Mouse (Mus musculus) heart, embryonic 11.5 days (tissue): ENCODE results near the gene Zc3hc1. TPM values are rescaled to one million over a fixed set of nuclear protein-coding genes. Genes with fewer than 3 reads are reported as not detected.
A peak's percentile ranks its signal among the peaks of the same experiment; 100 is the strongest.

Experiments
- ATAC-seq: fragments of 200-750 bp; cut with Nextera tagmentation; replicated peaks from 2 replicates; pipeline ENCODE4 v1.8.0; 2017; ENCODE audit warnings: moderate library complexity; ENCODE audit not compliant: insufficient number of reproducible peaks, low FRiP score, low TSS enrichment
- H3K27ac ChIP-seq: fragments of 300-500 bp; sonication (generic); 2 replicates; pipeline ENCODE4 v1.5.1; 2014; ENCODE audit warnings: mild to moderate bottlenecking, low read depth, low read length
- H3K27me3 ChIP-seq: fragments of 300-500 bp; sonication (generic); 2 replicates; pipeline ENCODE4 v1.6.1; 2014; ENCODE audit warnings: mild to moderate bottlenecking, low read length, mixed read lengths; ENCODE audit not compliant: control insufficient read depth, insufficient read depth
- H3K36me3 ChIP-seq: fragments of 300-500 bp; sonication (generic); 2 replicates; pipeline ENCODE4 v1.6.1; 2014; ENCODE audit warnings: mild to moderate bottlenecking, low read length, moderate library complexity, mixed read lengths; ENCODE audit not compliant: control insufficient read depth, insufficient read depth
- H3K4me1 ChIP-seq: fragments of 300-500 bp; sonication (generic); 2 replicates; pipeline ENCODE4 v1.6.1; 2014; ENCODE audit warnings: low read length; ENCODE audit not compliant: control insufficient read depth, insufficient read depth
- H3K4me2 ChIP-seq: fragments of 300-500 bp; sonication (generic); 2 replicates; pipeline ENCODE4 v1.6.1; 2014; ENCODE audit warnings: mild to moderate bottlenecking, moderate library complexity
- H3K4me3 ChIP-seq: fragments of 300-500 bp; sonication (generic); 2 replicates; pipeline ENCODE4 v1.5.1; 2014; ENCODE audit warnings: low read depth, low read length
- H3K9ac ChIP-seq: fragments of 300-500 bp; sonication (generic); 2 replicates; pipeline ENCODE4 v1.6.1; 2014; ENCODE audit warnings: mild to moderate bottlenecking, low read depth, low read length, moderate library complexity
- H3K9me3 ChIP-seq: fragments of 300-500 bp; sonication (generic); replicated peaks from 2 replicates; pipeline ENCODE4 v1.6.1; 2016; ENCODE audit warnings: low read length; ENCODE audit not compliant: control insufficient read depth
- WGBS: fragments of 180-500 bp; shearing (Covaris S2); extraction: QIAGEN DNeasy Blood & Tissue Kit; methylation state at CpG from one replicate; pipeline ENCODE4 v1.1.7; 2014; ENCODE audit not compliant: insufficient replicate concordance; 5-methylcytosine and 5-hydroxymethylcytosine counted together
- polyA plus RNA-seq: library from polyadenylated mRNA; unstranded; fragments of >200 nt; fragmentation: Nextera tagmentation; extraction: Ambion mirVana; gene quantifications from 2 replicates; pipeline ENCODE4 v1.2.1, GENCODE M21; 2014

The Zc3hc1 gene
- polyA plus RNA-seq, 1 experiment from 2014 or later: 54.6 TPM

DNA sequence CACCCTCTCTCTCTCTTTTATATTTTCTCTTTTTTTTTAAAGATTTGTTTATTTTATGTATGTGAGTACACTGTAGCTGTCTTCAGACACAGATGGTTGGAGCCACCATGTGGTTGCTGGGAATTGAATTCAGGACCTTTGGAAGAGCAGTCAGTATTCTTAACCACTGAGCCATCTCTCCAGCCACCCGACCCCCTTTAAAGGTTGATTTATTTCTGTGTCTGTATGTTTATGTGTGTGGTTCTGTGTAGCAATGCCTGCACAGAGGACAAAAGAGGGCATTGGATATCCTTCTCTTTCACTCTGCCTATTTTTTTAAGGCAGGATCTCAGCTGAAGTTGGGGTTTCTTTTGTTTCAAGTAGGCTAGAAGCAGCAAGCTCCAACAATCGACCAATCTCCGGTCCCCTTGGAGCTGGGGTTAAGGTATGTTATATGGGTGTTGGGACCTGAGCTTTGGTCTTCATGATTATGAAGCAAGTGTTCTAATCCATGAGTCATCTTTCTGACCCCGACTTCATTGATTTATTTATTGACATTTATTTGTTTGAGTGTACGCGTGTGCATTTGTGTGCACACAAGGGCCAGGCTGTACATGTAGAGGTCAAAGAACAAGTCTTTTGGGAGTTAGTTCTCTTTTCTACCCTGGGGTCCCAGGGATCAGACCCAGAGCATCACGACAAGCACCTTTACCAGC, 18.7 kb upstream of the Zc3hc1 start:
- Histone ChIP-seq H3K4me1 (no peaks in the 10 kb centered on the region), H3K4me2 (no peak overlapping the region), H3K4me3 (no peak overlapping the region), H3K9ac (no peak overlapping the region), H3K27me3 (no peaks in the 10 kb centered on the region), H3K36me3 (no peaks in the 10 kb centered on the region), H3K27ac (no peak overlapping the region), H3K9me3 (no peaks in the 10 kb centered on the region)
- WGBS: 90% methylated on average over 7 of the region's 7 CpGs
- no peak for ATAC-seq

DNA sequence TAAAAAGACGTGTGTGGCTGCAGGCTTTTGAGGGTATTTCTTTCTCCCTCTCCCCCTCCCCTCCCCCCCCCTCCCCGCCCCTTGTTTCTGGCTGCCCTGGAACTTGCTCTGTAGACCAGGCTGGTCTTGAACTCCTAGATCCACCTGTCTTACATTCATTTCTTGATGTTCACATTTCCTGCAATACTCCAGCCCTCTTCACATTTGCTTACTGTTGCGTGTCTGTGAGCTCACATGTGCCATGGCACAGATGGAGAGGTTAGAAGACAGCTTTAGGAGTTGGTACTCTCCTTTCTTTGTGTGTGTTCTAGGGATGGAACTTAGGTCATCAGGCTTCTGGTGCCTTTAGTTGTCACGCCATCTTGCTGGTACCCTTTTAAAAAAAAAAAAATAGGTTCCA, 17.4 kb upstream of the Zc3hc1 start:
- no peak for ATAC-seq
- Histone ChIP-seq H3K4me3 (no peak overlapping the region), H3K4me2 (no peak overlapping the region), H3K9me3 (no peaks in the 10 kb centered on the region), H3K36me3 (no peaks in the 10 kb centered on the region), H3K27ac (no peak overlapping the region), H3K4me1 (no peaks in the 10 kb centered on the region), H3K9ac (no peak overlapping the region), H3K27me3 (no peaks in the 10 kb centered on the region)
- 79% methylated on average over 4 of the region's 4 CpGs for WGBS

DNA sequence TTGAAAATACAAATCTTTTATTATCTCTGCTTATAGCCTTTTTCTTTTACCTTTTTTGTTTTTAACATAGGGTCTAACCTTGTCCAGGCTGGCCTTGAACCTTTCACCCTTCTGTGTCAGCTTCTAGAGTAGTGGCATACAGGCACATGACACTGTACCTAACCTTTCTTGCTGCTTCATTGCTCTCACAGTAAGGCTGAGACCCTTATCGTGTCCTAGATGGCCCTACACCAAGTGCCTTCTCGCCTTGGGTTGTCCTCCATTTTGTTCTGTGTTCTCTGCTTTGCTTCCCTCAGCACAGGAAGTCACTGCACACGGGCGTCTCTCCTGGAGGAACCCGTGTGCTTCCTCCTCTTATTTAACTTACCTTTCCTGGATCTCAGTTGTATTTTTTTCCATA, 13.8 kb upstream of the Zc3hc1 start:
- Histone ChIP-seq H3K4me1 (no peaks in the 10 kb centered on the region), H3K9ac (no peak overlapping the region), H3K27me3 (no peaks in the 10 kb centered on the region), H3K27ac (no peak overlapping the region), H3K36me3 (no peaks in the 10 kb centered on the region), H3K9me3 (no peaks in the 10 kb centered on the region), H3K4me2 (no peak overlapping the region), H3K4me3 (no peak overlapping the region)
- no peak for ATAC-seq
- 66% methylated on average over 5 of the region's 5 CpGs for WGBS

DNA sequence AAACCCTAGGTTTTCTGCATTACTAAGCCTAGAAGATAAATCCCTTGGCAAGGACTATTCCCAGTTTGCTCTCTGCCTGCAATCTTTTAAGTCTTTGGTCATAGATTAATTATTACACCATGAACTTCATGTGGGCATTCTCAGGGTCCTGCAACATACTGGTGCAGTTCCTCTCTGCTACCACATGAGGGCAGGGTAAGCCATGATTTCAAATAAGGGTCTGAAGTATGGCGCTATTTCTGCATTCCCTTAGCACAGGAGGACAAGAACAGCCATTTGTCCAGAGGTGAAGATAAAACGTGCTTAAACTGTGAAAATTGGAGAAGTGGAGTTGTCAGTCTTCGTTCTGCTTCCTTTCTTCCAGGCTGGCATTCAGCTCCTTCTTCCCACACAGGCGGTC, 12.6 kb upstream of the Zc3hc1 start:
- peak overlapping the region; percentile 51 for H3K4me2 ChIP-seq
- 0 out of 2 replicates have a peak overlapping the region, but pooled peaks have one; percentile 21 for H3K4me3 ChIP-seq
- H3K27me3 ChIP-seq: no peaks in the 10 kb centered on the region
- no peak for ATAC-seq
- H3K9ac ChIP-seq: peak overlapping the region; percentile 55; the same call in 1 of the 2 replicates
- WGBS: 21% methylated on average over 4 of the region's 4 CpGs
- H3K9me3 ChIP-seq: no peaks in the 10 kb centered on the region
- H3K4me1 ChIP-seq: no peaks in the 10 kb centered on the region
- no peak overlapping the region for H3K27ac ChIP-seq
- no peaks in the 10 kb centered on the region for H3K36me3 ChIP-seq

DNA sequence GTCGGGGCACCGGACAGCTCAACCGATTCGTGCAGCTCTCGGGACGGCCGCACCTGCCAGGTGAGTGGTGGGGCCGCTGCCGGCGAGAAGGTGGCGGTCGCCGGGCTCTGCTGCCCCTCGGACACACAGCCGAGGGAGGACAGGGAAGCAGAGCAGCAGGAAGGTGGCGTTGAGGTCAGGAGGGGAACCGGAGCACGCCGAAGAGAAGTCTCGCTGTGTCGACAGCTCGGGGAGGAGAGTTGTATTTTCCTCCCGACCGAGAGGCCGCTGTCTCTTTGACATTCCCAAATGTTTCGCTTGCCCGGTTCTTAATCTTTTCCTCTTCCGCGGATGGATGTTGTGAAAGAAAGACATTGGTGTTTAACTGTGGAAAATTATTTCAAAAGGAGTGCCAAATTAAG, 11.3 kb upstream of the Zc3hc1 start:
- H3K4me3 ChIP-seq: peak overlapping the region; percentile 91
- peak overlapping the region; percentile 90 for H3K27ac ChIP-seq
- no peaks in the 10 kb centered on the region for H3K4me1 ChIP-seq
- H3K4me2 ChIP-seq: peak overlapping the region; percentile 70
- no peaks in the 10 kb centered on the region for H3K9me3 ChIP-seq
- no peaks in the 10 kb centered on the region for H3K36me3 ChIP-seq
- H3K27me3 ChIP-seq: no peaks in the 10 kb centered on the region
- ATAC-seq: peak; percentile 32
- peak overlapping the region; percentile 93 for H3K9ac ChIP-seq
- under 1% methylated on average over 29 of the region's 29 CpGs for WGBS

DNA sequence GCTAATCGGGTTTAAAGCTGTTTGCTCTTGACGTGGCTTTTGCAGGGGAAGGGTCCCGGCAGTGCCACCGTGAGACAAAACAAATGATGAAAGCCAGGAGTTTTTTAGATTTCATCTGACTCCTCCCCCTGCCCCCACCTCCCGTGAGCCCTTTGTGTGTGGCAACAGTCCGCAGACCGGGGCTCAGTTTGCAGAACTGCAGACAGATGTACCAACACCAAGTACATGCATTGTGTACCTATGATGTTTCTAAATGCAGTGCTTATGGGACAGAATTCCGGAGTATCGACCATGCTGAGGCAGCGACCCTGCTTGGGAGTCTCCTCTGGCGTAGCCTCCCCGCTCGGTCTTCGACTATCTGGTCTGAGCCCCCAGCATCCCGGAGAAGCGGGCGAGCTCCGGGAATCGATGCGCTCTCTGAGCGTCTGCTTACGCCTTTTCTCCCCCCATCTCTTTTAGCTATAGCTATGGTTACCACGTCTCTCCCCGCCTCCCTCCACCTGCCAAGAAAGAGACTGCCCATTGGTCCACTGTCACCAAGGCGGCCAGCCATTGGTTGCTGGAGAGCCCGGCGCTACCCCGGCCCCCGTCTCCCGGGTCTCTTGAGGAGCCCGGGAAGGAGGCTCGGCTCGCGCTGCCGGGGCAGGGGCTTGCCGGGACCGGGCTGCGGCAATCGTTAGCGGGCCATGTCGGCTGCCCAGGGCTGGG, 10.6 kb upstream of the Zc3hc1 start, which contains the start of gene Klhdc10:
TSS of gene Klhdc10 (plus strand) at position 561 of the 708 bp plus-strand sequence.
- Histone ChIP-seq H3K9ac (peak within 1 kb of the TSS; percentile 93), H3K4me3 (peak within 1 kb of the TSS; percentile 91), H3K4me2 (peak within 1 kb of the TSS; percentile 70), H3K27me3 (no peaks in the 10 kb centered on the region), H3K36me3 (no peaks in the 10 kb centered on the region), H3K27ac (peak within 1 kb of the TSS; percentile 90), H3K9me3 (no peaks in the 10 kb centered on the region), H3K4me1 (no peaks in the 10 kb centered on the region)
- 0% methylated on average over 41 of the region's 41 CpGs for WGBS
- peak; percentile 100 for ATAC-seq

DNA sequence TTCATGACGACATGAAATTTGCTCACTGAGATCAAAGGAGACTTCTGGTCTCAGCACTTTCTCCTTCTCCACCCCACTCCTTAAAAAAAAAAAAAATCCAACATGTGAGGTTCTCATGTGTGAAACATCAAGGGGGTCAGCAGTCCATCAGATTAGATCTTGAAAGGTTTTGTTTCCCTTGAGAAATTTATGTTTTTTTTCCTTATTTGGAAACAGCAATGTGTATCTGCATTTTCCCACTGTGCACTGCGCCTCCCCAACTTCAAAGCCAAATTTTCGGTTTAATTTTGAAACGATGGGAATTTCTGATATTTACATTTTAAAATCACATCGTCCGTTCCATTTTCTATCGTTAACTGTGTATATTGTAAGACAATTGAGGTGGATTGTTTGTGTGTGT, 9.9 kb upstream of the Zc3hc1 start:
- H3K27me3 ChIP-seq: no peaks in the 10 kb centered on the region
- ATAC-seq: no peak
- no peaks in the 10 kb centered on the region for H3K9me3 ChIP-seq
- H3K27ac ChIP-seq: peak overlapping the region; percentile 86; the same call in 1 of the 2 replicates
- H3K9ac ChIP-seq: peak overlapping the region; percentile 65
- peak overlapping the region; percentile 70 for H3K4me2 ChIP-seq
- 13% methylated on average over 7 of the region's 7 CpGs for WGBS
- H3K36me3 ChIP-seq: no peaks in the 10 kb centered on the region
- peak overlapping the region; percentile 91 for H3K4me3 ChIP-seq
- no peaks in the 10 kb centered on the region for H3K4me1 ChIP-seq

DNA sequence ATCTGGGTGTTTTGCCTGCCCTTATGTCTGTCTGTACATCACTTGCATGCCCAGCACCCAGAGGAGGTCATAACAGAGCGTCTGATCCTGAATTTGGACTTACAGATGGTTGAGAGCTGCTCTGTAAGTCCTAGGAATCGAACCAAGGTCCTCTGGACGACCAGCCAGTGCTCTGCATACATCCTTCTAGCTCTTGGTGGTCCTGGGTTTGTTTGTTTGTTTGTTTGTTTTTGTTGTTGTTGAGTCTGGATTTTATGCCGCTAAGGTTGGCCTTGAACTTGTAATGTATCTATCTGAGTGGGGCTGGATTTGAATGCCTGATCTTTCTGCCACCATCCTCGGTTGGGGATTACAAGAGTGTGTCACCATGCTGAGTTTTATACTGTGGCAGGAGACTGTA, 9.3 kb upstream of the Zc3hc1 start:
- H3K4me2 ChIP-seq: no peak overlapping the region; the same call in 1 of the 2 replicates
- H3K27me3 ChIP-seq: no peaks in the 10 kb centered on the region
- H3K9me3 ChIP-seq: no peaks in the 10 kb centered on the region
- no peaks in the 10 kb centered on the region for H3K4me1 ChIP-seq
- ATAC-seq: no peak
- H3K36me3 ChIP-seq: no peaks in the 10 kb centered on the region
- no peak overlapping the region for H3K9ac ChIP-seq
- 74% methylated on average over 5 of the region's 5 CpGs for WGBS
- no peak overlapping the region for H3K27ac ChIP-seq
- H3K4me3 ChIP-seq: no peak overlapping the region
